Mouse (Mus musculus) cerebral cortex, adult 2 months (tissue): ENCODE data around the gene Dhx58.

Experiments
- WGBS: fragments of 180-500 bp; shearing (Covaris S2); methylation state at CpG from one replicate; pipeline ENCODE4 v1.1.7; 2018; 5-methylcytosine and 5-hydroxymethylcytosine counted together

The Dhx58 gene

DNA sequence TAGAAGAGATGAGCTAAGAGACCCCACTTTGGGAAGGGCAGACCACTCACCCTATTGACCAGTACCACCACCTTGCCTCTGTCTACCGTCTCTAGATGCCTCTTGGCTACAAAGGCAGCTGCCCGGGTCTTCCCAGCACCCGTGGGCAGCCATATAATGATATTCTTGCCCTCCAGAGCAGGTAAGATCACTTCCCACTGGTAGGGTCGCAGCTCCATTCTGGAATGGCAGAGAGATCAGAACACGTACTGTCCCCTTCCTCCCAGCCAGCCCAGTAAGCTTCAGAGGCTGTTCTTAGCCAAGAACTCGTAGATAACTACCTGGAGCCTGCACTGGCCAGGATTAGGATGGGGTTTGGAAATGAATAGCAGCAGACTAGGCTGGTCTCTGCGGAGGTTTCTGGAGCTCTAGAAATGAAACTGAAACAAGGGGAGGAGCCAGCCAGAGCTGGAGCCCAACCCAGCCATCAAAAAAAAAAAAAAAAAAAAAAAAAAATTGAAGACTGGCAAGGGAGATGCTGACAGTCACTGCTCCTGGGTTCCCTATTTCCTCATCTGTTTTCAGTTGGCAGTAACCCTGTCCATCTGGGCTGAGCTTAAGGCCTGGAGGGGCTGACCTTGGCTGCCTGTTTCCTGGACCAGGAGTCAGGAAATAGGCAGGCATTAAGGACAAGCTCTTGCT lies at the start of gene Dhx58:
Gene Dhx58, minus strand, starts transcription at position 421 of the 681 bp plus-strand sequence.
- 49% methylated on average over 7 of the region's 7 CpGs for WGBS

DNA sequence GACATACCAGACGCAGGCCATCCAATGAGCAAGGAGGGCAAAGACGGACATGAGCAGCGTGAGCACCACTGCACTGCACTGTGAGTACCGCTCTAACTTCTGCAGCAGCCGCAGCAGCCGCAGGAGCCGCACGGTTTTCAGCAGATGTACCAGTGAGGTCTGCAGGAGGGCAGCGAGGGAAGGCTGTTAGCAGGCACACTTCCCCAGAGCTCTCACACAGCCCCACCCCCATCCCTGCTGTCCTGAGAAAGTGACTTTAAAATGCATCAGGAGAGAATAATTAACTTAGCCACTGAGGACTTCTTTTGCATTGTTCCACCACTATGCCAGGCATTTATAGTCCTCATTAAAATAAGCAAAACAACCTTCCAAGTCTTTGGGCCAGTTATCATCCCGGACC lies 48.2 kb upstream of the Dhx58 start:
- WGBS = 56% methylated on average over 10 of the region's 10 CpGs

DNA sequence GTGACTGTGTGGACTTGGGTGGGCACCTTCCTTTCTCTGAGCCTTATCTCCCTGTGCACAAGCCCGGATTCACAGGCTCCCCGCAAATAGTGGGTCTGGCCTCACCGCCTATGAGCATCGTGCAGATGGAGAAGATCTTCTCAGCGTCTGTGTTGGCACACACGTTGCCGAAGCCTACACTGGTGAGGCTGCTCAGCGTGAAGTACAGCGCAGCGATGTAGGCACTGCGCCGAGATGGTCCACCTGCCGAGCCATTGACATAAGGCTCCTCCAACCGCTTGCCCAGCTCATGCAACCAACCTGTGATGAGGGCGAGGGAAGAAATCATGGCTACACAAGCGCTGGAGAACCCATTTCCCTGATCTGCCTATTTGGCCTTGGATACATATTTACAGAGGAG lies 46.1 kb upstream of the Dhx58 start:
- 76% methylated on average over 16 of the region's 16 CpGs for WGBS

DNA sequence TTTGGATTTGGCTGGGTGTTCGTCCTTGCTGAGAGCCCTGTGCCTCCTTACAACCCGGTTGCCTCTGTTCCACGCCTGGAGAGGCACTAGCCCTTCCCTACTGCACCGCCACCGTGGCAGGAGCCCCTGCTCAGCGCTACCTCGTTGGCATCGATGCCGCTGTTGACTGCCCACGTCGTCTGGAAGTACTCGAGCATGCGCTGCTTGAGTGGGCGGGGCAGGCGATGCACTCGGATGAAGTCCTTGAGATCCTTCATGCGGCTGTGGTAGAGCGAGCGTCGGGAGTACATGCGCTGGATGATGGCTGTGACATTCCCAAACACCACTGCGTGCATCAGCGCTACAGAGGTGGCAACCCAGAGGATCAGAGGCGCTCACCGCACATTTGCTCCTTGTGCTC lies 45.4 kb upstream of the Dhx58 start:
- WGBS = 41% methylated on average over 25 of the region's 25 CpGs

DNA sequence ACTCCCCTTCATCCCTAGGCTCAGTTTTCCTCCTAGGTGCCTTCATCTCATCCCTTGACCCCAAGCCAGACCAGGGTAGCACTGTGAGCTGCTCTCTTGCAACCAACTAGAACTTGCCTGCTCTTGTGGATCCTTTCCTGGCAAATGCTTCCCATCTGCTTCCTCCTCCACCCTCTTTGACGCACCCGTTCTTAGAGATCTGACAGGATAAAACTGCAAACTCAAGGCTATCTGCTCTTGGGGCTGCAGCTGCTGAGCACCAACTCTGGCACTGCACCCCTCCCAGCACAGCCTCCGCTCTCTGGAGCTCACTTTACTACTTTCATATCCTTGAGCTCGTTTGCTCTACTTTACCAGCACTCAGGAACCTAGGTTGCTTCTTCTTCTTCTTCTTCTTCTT lies 44.5 kb upstream of the Dhx58 start:
- 38% methylated on average over 4 of the region's 4 CpGs for WGBS

DNA sequence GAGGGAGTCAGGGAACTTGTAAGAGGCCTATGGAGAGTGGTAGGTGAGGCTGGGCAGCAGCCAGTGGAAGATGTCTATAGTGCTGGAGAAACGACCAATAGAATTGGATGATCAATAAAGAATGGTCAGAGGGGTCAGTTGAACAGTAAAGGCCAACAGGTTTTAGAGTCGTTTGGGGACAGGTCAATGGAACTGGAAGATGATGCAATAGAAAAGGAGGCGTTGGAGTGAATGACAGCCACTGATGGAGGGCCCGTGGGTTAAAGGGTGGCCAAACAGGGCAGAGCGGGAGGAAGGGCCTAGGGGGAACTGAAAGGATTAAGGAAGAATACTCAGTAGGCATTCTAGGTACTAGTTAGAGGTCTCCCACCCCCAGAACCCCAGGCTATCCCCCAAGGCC lies 43.0 kb upstream of the Dhx58 start:
- 86% methylated on average over 5 of the region's 5 CpGs for WGBS

DNA sequence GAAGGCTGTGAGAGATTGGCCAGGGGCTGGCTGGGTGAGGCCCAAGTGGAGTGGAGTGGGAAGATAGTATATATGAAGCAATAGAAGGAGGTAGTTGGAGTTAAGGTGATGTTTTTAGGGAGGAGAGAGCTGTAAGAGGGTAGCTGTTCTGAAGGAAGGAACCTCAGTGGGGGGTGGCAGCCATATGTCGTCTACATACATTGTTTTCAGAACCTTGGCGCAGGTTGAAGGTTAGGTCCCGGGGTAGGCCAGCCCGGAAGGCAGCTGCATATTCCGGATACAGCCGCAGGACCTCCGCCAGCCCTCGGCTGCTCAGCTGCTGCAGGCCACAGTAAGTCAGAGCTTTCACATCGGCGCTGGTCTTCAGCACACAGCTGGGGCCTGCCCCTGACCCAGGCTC lies 42.5 kb upstream of the Dhx58 start:
- 71% methylated on average over 10 of the region's 10 CpGs for WGBS

DNA sequence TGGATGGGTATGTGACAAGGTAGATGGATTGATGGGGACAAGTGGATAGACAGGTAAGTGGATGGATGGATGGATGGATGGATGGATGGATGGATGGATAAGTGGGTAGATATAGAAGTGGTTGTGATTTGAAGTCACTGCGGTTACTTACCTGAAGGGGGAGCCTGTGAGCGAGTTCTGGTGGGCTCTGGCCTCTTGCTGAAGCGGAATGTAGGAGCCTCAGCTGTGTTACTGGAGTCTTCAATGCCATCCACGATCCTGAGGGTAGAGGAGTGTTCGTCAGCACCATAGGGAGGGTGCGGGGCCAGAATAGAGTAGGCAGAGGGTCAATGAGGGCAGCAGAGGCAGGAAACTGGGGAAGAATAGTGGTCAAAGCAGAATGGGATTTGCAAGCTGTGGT lies 41.0 kb upstream of the Dhx58 start:
- WGBS = 22% methylated on average over 6 of the region's 6 CpGs

DNA sequence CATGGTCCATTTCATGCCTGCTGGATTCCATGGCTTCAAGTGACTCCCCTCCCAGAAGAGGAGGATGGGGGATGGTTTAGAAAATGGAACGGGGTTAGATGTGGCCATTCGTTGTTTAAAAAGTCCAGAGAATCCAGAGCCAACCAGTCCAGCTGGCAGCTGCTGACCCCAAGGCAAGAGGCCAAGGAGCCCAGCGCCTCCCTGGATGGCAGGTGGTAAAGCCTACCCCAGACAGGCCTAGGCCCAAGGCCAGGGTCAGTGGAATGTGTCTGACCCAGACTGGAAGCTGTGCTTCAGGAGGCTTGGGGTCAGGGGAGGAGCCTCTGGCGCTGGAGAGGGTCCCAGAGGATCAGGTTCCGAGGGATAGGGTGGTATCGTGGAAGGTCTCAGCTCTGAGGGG lies 37.3 kb upstream of the Dhx58 start:
- WGBS = 80% methylated on average over 6 of the region's 6 CpGs

DNA sequence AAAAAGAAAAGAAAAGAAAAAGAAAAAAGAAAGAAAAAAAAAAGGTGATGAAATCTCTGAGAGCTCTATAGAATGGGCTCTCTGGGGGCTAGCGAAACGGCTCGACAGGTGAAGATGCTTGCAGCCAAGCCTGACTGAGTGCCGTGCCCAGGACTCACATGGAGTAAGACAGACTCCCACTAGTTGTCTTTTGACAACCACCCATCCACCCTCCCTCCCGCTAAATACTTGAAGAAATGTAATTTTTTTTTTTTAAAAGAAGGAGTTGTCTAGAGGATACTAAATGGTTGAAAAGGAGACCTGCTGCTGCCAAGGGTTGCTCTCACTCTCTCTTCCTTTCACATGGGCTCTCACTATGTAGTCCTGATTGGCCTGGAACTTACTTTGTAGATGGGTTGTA lies 34.7 kb upstream of the Dhx58 start:
- WGBS = 9% methylated on average over 5 of the region's 5 CpGs

DNA sequence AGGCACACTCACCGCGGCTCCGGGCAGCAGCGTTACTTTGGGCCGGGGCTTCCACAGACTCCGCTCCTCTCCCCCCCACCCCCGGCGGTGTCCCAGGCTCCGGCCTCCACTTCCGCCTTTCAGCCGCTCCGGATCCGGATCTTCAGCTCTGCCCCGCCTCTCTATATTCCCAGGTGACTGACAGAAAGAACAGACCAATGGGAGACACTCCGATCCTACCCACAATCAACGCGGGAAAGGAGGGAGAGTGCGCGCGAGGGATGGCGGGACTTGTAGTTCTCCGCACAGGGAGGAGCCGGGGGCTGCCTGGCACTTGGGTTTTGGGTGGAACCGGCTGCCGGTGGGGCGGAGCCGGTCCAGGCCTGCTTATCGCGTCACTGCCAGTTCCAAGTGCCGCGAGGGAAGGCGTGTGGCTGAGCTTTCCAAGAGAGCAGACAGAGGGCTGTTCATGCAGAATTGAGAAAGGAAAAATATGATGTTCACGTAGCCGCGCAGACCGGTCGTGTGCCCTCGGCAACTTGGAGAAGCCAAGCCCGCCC lies 34.1 kb upstream of the Dhx58 start, which contains the start of gene Rab5c:
Gene Rab5c, minus strand, starts transcription at position 150 of the 539 bp plus-strand sequence.
- WGBS = 1% methylated on average over 39 of the region's 39 CpGs

DNA sequence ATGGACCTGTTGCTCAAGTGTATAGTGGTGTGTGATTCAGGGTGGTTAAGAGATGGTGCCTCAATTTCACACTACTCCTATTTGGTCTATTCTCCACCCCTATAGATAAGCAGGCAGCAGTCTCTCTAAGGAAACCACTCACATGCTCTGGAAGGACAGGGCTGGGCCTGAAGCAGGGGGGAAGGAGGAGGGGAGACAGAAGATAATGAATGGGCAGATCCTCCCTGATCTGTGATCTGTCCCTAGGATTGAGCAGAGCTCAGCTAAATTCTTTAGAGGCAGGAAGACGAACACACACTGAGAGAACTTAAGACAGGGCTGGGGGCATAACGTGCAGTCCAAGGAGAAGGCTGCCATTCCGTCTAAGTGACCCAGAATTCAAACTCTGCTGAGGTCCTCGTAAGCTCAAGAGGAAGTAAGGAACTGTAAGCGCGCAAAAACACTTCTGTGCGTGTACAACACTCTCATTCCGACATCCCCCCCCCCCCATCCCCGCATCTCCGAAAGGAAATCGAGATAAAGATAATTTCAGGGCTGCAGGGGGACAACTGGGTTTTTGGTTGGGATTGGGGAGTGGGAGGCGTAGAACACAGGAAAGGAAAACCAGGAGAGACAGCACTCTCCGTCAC lies 33.1 kb upstream of the Dhx58 start:
- under 1% methylated on average over 13 of the region's 13 CpGs for WGBS

DNA sequence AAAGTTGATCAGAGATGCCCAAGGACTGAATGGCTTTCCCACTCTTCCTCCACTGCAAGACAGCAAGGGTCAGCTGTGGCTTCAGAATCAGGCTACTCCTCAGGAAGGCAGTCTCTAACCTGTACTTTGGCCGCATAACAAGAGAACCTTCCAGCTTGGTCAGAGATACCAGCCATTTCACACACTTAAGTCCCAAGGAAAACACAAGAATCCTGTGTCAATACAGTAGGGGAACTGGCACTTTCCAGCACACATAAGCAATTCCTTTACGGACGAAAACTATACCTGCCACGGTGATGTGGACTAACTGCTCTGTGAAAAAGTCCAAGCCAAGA lies 32.6 kb upstream of the Dhx58 start:
- WGBS = 71% methylated on average over 4 of the region's 4 CpGs

DNA sequence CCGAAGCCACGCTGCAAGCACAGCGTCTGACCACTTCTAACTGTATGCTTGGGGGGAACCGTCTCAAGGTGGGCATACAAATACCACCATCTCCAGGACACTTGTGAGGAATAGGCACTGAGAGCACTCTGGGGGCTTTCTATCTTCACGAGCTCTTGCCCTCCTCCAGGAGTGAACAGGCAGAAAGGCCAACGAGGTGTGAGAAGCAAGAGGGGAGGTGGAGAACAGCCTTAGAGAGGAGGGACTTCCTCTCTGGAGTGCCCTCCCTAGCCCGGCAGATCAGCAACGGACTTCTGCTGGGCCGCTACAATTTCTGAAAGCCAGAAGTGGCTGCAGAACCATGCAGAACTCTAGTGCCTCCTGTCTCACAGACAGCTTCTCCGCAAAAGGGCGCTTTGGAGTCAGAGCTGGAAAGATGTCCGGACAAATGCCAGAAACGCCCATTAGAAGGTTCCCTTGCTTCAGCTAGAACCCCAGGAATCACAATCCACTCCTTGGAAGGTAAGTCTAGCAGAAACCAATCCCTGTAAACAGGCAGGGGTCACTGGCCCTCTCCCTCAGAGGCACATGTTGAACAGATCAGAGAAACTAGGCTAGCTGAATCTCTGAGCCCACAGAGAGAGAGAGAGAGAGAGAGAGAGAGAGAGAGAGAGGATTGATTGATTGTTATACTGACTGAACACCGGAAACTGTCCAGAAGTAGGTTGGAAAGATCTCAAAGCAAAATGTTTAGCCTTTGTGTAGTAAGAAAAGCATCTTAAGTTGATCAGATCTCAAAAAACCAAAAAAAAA lies 32.1 kb upstream of the Dhx58 start:
- 67% methylated on average over 14 of the region's 14 CpGs for WGBS

DNA sequence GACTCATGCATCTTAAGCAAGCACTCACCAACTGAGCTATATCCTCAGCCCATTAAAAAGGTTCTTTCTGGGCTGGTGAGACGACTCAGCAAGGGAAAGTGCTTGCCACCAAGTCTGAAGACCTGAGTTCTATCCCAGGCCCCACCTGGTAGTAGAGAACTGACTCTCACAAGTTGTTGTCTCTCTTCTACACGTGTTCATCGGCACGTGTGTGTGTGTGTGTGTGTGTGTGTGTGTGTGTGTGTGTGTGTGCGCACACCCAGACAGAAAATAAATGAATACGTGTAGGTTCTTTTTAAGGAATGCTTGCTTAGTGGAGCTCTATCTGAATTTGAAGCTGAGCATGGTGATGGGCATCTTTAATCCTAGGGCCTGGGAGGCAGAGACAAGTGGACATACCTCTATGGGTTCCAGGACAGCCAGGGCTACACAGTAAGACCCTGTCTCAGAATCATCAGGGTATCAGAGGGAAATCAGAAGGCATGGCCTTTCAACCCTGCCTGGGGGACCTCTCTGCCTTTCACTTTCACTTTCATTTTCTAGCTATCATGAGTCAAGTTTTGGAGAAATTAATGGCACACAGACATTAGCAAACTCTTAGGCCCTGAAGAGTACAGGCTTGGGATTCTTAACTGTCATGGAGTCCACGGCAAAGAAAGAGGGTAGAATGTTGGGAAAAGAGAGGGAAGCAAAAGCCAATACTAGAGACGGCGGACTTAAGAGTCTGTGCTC lies 31.2 kb upstream of the Dhx58 start:
- 87% methylated on average over 9 of the region's 9 CpGs for WGBS

DNA sequence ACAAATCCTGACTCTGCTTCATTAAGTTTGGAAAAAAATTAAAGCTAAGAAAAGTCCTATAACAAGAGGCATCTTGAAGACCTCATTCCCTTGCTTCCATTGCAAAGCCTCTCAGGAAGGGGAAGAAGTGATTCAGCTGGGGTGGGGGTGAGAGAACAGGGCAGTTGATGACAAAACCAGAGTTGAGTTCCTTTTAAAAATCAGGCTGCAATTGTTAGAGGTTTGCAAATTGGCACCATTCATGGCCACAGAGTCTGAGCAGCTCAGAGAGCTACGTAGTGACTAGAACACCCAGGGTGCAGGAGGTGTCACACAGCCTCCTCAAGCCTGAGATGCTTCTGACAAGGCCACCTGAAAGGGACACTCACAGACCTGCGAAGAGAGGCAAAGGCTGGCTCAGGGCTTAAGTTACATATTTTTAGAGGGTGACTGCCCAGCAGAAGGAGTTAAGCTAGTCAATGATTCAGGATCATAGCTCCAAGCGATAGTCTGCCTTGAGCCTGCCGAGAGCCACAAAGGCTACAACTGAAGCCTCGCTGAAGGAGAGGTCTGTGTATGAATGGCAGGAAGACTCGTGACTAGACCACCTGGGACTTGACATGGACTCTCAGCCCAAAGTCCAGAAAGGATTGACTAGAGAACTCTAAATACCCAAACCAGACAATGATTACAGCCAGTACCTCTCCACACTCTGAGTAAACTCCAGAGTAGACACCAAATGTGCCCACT lies 26.6 kb upstream of the Dhx58 start:
- WGBS = 60% methylated on average over 6 of the region's 6 CpGs

DNA sequence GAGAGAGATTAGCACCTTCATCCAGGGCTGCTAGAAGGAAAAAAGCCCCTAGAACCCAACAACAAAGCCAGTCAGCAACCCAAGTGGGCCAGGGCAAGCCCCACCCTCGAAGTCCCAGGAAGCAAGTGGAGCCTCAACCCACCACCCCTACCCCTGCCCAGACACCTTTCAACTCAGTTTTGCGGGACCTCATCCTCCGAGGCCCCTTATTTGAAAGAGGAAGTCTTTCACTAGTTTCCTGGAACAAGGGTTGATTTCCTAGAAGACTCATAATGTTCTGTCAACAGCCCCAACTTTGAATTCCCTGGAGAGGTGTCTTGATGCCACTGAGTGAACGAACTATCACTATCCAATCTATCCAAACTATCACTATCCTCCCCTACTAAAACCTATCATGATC lies 25.9 kb upstream of the Dhx58 start:
- 85% methylated on average over 4 of the region's 4 CpGs for WGBS

DNA sequence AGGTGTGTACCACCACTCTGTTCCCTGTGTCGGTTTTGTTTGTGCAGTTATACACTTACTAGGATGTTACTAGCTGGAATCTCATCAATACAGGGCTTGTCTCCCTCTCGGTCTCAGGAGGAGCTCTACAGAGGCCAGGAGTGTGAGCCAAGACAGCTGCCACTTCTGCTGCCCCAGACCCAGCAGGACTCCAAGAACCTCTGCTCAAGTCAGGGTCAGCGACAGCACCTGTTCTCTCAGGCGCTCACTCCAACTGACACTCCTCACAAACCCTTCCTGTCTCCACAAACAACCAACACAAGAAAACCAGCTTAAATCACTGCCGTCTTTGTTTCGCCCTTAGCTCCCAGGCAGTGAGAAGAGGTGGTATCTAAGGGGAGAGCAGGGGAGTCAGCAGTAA lies 24.5 kb upstream of the Dhx58 start:
- 67% methylated on average over 6 of the region's 6 CpGs for WGBS

DNA sequence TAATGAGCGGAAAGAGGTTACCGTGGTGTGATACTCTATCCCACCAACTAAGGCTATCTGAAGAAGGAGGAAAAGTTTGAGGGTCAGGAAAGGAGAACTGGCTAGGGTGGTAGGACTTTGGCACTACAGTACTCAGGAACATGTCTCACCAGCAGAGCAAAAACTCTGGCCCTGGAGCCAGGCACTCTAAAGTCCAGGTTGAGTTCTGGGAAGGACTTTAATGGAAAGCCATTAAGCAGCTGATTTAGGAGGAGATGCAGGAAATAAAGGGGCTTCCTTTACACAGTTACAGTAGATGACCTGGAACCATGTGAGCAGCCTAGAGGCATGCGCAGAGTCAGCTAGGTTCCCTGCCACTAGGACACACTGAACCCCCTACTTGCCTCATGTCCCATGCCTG lies 23.1 kb upstream of the Dhx58 start:
- WGBS = 91% methylated on average over 3 of the region's 3 CpGs

DNA sequence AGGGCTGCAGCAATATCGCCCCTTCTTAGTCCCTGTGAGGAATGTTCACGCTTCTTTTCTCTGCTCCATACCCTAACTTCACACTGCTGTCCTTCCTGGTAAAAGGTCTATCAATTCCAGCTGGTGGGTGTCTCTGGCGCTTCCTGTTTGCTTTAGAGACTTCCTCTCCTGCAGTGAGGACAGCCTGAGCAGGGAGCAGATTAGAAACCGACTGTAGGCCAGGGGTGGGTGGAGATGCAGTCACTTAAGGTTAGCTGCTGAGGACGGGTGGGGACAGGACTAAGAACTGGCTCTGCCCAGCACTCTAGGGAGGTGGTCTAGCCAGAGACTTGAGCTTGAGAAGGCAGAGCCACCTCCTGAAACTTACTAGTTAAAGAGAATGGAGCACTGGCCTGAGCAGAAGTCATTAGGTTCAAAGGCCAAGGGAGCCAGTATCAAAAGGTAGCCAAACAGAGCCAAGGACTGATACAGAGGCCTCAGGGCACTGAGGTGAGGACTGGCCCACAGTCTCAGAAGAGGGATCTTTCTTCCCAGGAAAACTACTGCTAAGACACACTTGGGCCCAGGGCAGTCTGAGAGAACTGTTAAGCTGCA lies 20.9 kb upstream of the Dhx58 start:
- 46% methylated on average over 5 of the region's 5 CpGs for WGBS

DNA sequence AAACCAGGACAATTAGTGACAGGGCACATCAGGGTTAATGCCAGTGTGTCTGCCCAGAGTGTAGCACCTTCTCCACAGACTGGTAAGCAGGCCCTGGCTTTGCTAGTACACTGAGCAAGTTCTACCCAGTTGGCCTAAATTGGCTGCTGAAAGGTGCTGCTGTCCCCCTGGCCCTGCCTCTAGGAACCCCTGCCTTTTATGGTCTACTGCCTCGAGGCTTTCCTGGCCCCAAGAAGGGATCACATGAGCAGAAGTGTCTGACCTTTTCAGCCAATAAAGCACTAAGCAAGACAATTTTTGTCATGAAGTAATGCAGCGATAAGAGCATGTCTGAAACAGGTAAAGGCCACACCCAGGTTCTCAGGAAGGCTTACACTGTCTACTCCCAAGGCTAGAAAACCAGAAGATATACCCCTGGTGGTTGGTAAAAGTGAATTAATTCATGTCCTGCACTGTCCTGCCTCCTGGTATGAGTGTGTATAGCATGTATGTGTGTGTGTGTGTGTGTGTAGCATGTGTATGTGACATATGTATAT lies 18.5 kb upstream of the Dhx58 start:
- 42% methylated on average over 2 of the region's 2 CpGs for WGBS
